ENCODE assay signal across 13 mouse cellular contexts in genomic region chr19:7054772-7055171, GRCm38 (mm10). TPM values are rescaled to one million over a fixed set of nuclear protein-coding genes. Genes with fewer than 3 reads are reported as not detected.
A peak's percentile ranks its signal among the peaks of the same experiment; 100 is the strongest.
DNase-seq lines count a peak whose midpoint lies in the region; ATAC-seq and TF ChIP-seq lines count a peak whose summit lies in the region.
"Had no signal": no experiment of that assay in that cellular context is flagged by ENCODE, and none has a peak within 500 bp of the region (broad histone marks: within the 10 kb centered on the region; RNA-seq: fewer than 3 reads in every experiment).

No protein-coding gene starts in this region.

- H3K9ac ChIP-seq in kidney, embryonic 14.5 days (ENCODE audit: low read depth, low read length) = no peak overlapping the region
- H3K9ac ChIP-seq in intestine, postnatal 0 days (ENCODE audit: low read depth, low read length) = no peak overlapping the region
- H3K9ac ChIP-seq in forebrain, embryonic 14.5 days (ENCODE audit: low read length) = no peak overlapping the region
- H3K9ac ChIP-seq: embryonic facial prominence, embryonic 12.5 days; neural tube, embryonic 13.5 days had no signal

- peaks cover 7% of the 10 kb centered on the region for H3K4me1 ChIP-seq in kidney, embryonic 14.5 days (ENCODE audit: control insufficient read depth, insufficient read depth, low read length)
- H3K4me1 ChIP-seq in intestine, postnatal 0 days (replicated peaks; ENCODE audit: control insufficient read depth, insufficient read depth, low read length) = peaks cover 7% of the 10 kb centered on the region; the same call in 1 of the 2 replicates
- H3K4me1 ChIP-seq in forebrain, embryonic 14.5 days (ENCODE audit: control insufficient read depth, insufficient read depth, low read length) = peaks cover 9% of the 10 kb centered on the region; the same call in 1 of the 2 replicates

- 53% methylated on average over 10 of the region's 10 CpGs for WGBS in kidney, embryonic 14.5 days
- WGBS in intestine, postnatal 0 days = 58% methylated on average over 10 of the region's 10 CpGs
- 69% methylated on average over 10 of the region's 10 CpGs for WGBS in forebrain, embryonic 14.5 days

- no peaks in the 10 kb centered on the region for H3K9me3 ChIP-seq in kidney, embryonic 14.5 days (ENCODE audit: control insufficient read depth, low read length)
- H3K9me3 ChIP-seq in intestine, postnatal 0 days (ENCODE audit: control insufficient read depth) = 0 out of 2 replicates have a peak, but pooled peaks cover 3% of the 10 kb centered on the region
- no peaks in the 10 kb centered on the region for H3K9me3 ChIP-seq in forebrain, embryonic 14.5 days (replicated peaks; ENCODE audit: control insufficient read depth, low read length)
- H3K9me3 ChIP-seq: embryonic facial prominence, embryonic 12.5 days; neural tube, embryonic 13.5 days had no signal

- peak; percentile 44 for DNase-seq in kidney, adult 11 months
- DNase-seq in MN1 (ENCODE audit: low spot score) = peak; percentile 88
- peak; percentile 85 for DNase-seq in fibroblast of lung, adult 2 months (ENCODE audit: low read depth)
- peak; percentile 57 for DNase-seq in lung, postnatal 10 days
- DNase-seq in forebrain, embryonic 14.5 days (ENCODE audit: low spot score) = no peak
- DNase-seq in gastrocnemius, postnatal 10 days = no peak
- DNase-seq: thymus, postnatal 36 days had no signal

- H3K27ac ChIP-seq in kidney, embryonic 14.5 days (ENCODE audit: low read depth, low read length) = no peak overlapping the region
- no peak overlapping the region for H3K27ac ChIP-seq in intestine, postnatal 0 days (ENCODE audit: low read depth, low read length)
- H3K27ac ChIP-seq in forebrain, embryonic 14.5 days (ENCODE audit: low read depth, low read length) = no peak overlapping the region
- H3K27ac ChIP-seq: embryonic facial prominence, embryonic 12.5 days; neural tube, embryonic 13.5 days had no signal

- TF ChIP-seq CTCF in intestine, postnatal 0 days (IDR thresholded peaks at IDR 0.05; ENCODE audit: low read depth) = no peak

- H3K36me3 ChIP-seq in kidney, embryonic 14.5 days (ENCODE audit: control insufficient read depth, insufficient read depth, low read length) = no peaks in the 10 kb centered on the region
- H3K36me3 ChIP-seq in intestine, postnatal 0 days (ENCODE audit: control insufficient read depth, insufficient read depth) = no peaks in the 10 kb centered on the region
- no peaks in the 10 kb centered on the region for H3K36me3 ChIP-seq in forebrain, embryonic 14.5 days (ENCODE audit: control insufficient read depth, insufficient read depth, low read length)
- H3K36me3 ChIP-seq: embryonic facial prominence, embryonic 12.5 days; neural tube, embryonic 13.5 days had no signal

- no peak overlapping the region for H3K4me2 ChIP-seq in kidney, embryonic 14.5 days (replicated peaks; ENCODE audit: low read depth, low read length)
- H3K4me2 ChIP-seq in intestine, postnatal 0 days (replicated peaks; ENCODE audit: low read depth) = no peak overlapping the region
- no peak overlapping the region for H3K4me2 ChIP-seq in forebrain, embryonic 14.5 days (ENCODE audit: low read length)
- H3K4me2 ChIP-seq: embryonic facial prominence, embryonic 12.5 days; neural tube, embryonic 13.5 days had no signal

- H3K4me3 ChIP-seq in kidney, embryonic 14.5 days (ENCODE audit: low read length) = no peak overlapping the region
- no peak overlapping the region for H3K4me3 ChIP-seq in intestine, postnatal 0 days (ENCODE audit: low read depth, low read length)
- H3K4me3 ChIP-seq in forebrain, embryonic 14.5 days (ENCODE audit: low read depth, low read length) = no peak overlapping the region
- H3K4me3 ChIP-seq: embryonic facial prominence, embryonic 12.5 days; megakaryocyte, embryonic 14.5 days; neural tube, embryonic 13.5 days had no signal

- no peak for ATAC-seq in kidney, embryonic 14.5 days (ENCODE audit: low FRiP score, low TSS enrichment)
- ATAC-seq in intestine, postnatal 0 days = no peak
- ATAC-seq in forebrain, embryonic 14.5 days = no peak
- ATAC-seq: inflammation-experienced regulatory T-cells, adult 6 months had no signal

- H3K27me3 ChIP-seq in kidney, embryonic 14.5 days (ENCODE audit: control insufficient read depth, insufficient read depth, low read length) = peaks cover 5% of the 10 kb centered on the region; the same call in 1 of the 2 replicates
- H3K27me3 ChIP-seq in intestine, postnatal 0 days (replicated peaks; ENCODE audit: control insufficient read depth, insufficient read depth, low read length) = no peaks in the 10 kb centered on the region
- no peaks in the 10 kb centered on the region for H3K27me3 ChIP-seq in forebrain, embryonic 14.5 days (replicated peaks; ENCODE audit: control insufficient read depth, insufficient read depth, low read length)

RNA-seq across cellular contexts. Expression of gene Macrod1, which starts 1.8 kb away (rescaled TPM):
- 9.9 and 10.7 TPM in 2 replicates for polyA plus RNA-seq in kidney, embryonic 14.5 days (2014; fragmentation: Nextera tagmentation; extraction: Ambion mirVana)
- 14.4 and 15.1 TPM in 2 replicates for polyA plus RNA-seq in intestine, postnatal 0 days (2015; fragmentation: Nextera tagmentation; extraction: Ambion mirVana)
- polyA plus RNA-seq in forebrain, embryonic 14.5 days (2014; fragmentation: Nextera tagmentation; extraction: Ambion mirVana) = 4.0 and 4.8 TPM in 2 replicates
- 100 to 1,000 TPM; 201 to 216 TPM for total RNA-seq in gastrocnemius, postnatal 10 days (2021)

RNA-seq across cellular contexts. Expression of gene Stip1, which starts 15.0 kb away (rescaled TPM):
- polyA plus RNA-seq in kidney, embryonic 14.5 days (2014; fragmentation: Nextera tagmentation; extraction: Ambion mirVana) = 223 and 304 TPM in 2 replicates
- 46.2 and 47.8 TPM in 2 replicates for polyA plus RNA-seq in intestine, postnatal 0 days (2015; fragmentation: Nextera tagmentation; extraction: Ambion mirVana)
- 278 and 287 TPM in 2 replicates for polyA plus RNA-seq in forebrain, embryonic 14.5 days (2014; fragmentation: Nextera tagmentation; extraction: Ambion mirVana)
- 100 to 1,000 TPM in 1 of 2 experiments, 10 to 100 TPM in 1; 98.2 to 100 TPM for total RNA-seq in gastrocnemius, postnatal 10 days (2021)

RNA-seq across cellular contexts. Expression of gene Fermt3, which starts 35.5 kb away (rescaled TPM):
- polyA plus RNA-seq in kidney, embryonic 14.5 days (2014; fragmentation: Nextera tagmentation; extraction: Ambion mirVana) = 3.6 and 4.9 TPM in 2 replicates
- polyA plus RNA-seq in intestine, postnatal 0 days (2015; fragmentation: Nextera tagmentation; extraction: Ambion mirVana) = 8.9 and 9.3 TPM in 2 replicates
- polyA plus RNA-seq in forebrain, embryonic 14.5 days (2014; fragmentation: Nextera tagmentation; extraction: Ambion mirVana) = 3.5 TPM in 2 replicates
- 1 to 10 TPM; 1.7 to 4.9 TPM for total RNA-seq in gastrocnemius, postnatal 10 days (2021)

RNA-seq across cellular contexts. Expression of gene Flrt1, which starts 50.8 kb away (rescaled TPM):
- polyA plus RNA-seq in kidney, embryonic 14.5 days (2014; fragmentation: Nextera tagmentation; extraction: Ambion mirVana) = 3.0 and 5.5 TPM in 2 replicates
- polyA plus RNA-seq in intestine, postnatal 0 days (2015; fragmentation: Nextera tagmentation; extraction: Ambion mirVana) = 0.75 and 0.82 TPM in 2 replicates
- polyA plus RNA-seq in forebrain, embryonic 14.5 days (2014; fragmentation: Nextera tagmentation; extraction: Ambion mirVana) = 9.5 and 12.2 TPM in 2 replicates
- under 1 TPM; 0.61 to 0.99 TPM for total RNA-seq in gastrocnemius, postnatal 10 days (2021)

RNA-seq across cellular contexts. Expression of gene Trpt1, which starts 58.8 kb away (rescaled TPM):
- polyA plus RNA-seq in kidney, embryonic 14.5 days (2014; fragmentation: Nextera tagmentation; extraction: Ambion mirVana) = 9.7 and 12.1 TPM in 2 replicates
- 7.6 and 10.2 TPM in 2 replicates for polyA plus RNA-seq in intestine, postnatal 0 days (2015; fragmentation: Nextera tagmentation; extraction: Ambion mirVana)
- polyA plus RNA-seq in forebrain, embryonic 14.5 days (2014; fragmentation: Nextera tagmentation; extraction: Ambion mirVana) = 14.4 and 15.2 TPM in 2 replicates
- total RNA-seq in gastrocnemius, postnatal 10 days (2021) = 10 to 100 TPM; 19.1 to 20.8 TPM

Comparison
In these comparisons a context has a peak if more than half of its experiments do, and no peak if none do; other contexts are left out.
1. DNase-seq: peak in kidney, adult 11 months (single experiment), MN1 (single experiment), fibroblast of lung, adult 2 months (single experiment) and lung, postnatal 10 days (single experiment); none in forebrain, embryonic 14.5 days (single experiment) and gastrocnemius, postnatal 10 days (single experiment).